Mouse (Mus musculus) B cell, adult 62 days (primary cell): ENCODE data around the gene Snapc1. TPM values are rescaled to one million over a fixed set of nuclear protein-coding genes. Genes with fewer than 3 reads are reported as not detected.

Experiments
- total RNA-seq: library from RNA; stranded (reverse); gene quantifications from 4 replicates; pipeline ENCODE4 v1.2.4, GENCODE M21; 2023

Gene Snapc1
- total RNA-seq, result 25.4 to 34.9 TPM (median 28.7 TPM) in 4 replicates

GRCm38 (mm10) chr12:73964291-73965281, at the start of gene Snapc1:
Gene Snapc1, plus strand, starts transcription at chr12:73964481.

GRCm38 (mm10) chr12:73937353-73937752, 26.9 kb upstream of the Snapc1 start, which contains the start of gene Gm49321:
Gene Gm49321, plus strand, starts transcription at chr12:73937653.

GRCm38 (mm10) chr12:73997297-73998127, 33.2 kb downstream of the Snapc1 start, which contains the start of gene Syt16:
Gene Syt16, plus strand, starts transcription at chr12:73997661.

Other genes starting within 250 kb of the Snapc1 start
- gene Hif1a, start 63.1 kb upstream of the Snapc1 start, total RNA-seq, result 77.7 to 88.8 TPM (median 78.4 TPM) in 4 replicates
- gene Gm49321, start 26.8 kb upstream of the Snapc1 start, total RNA-seq, result 5.8 to 18.7 TPM (median 13.4 TPM) in 4 replicates
- gene Syt16, start 33.2 kb downstream of the Snapc1 start, total RNA-seq, result not detected in 4 replicates